Mouse (Mus musculus): ENCODE results near the gene Il20rb. TPM values are rescaled to one million over a fixed set of nuclear protein-coding genes. Genes with fewer than 3 reads are reported as not detected.

The Il20rb gene
- 3.6 and 3.8 TPM in 2 replicates for polyA plus RNA-seq (2012; rRNA removed)

DNA sequence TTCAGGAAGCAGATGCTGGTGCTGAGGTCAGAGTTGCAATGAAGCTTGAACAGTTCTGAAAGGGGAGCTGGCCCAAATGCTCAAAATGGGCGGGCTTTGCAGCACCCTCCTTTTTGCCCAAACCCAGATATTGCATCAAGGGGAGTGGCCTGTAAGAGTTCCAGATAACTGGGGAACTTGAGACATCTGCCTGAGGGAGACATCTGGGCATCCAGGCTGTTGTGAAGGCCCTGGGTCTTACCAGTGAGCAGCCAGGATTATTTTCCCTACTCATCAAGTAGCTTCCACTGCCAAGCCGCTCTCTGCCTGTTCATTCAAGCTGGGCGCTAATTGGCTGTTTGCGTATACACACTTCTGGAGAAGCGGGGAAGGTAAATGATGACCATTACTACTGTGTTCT is at the start of gene Il20rb:
Gene Il20rb, minus strand, starts transcription at position 358 of the 400 bp plus-strand sequence.

Other genes with a start within 250 kb of the Il20rb start
- gene Nck1, start 59.3 kb upstream of the Il20rb start, polyA plus RNA-seq (2012; rRNA removed), result 49.1 and 54.9 TPM in 2 replicates
- gene Slc35g2, start 84.3 kb upstream of the Il20rb start, polyA plus RNA-seq (2012; rRNA removed), result 2.8 and 3.4 TPM in 2 replicates
- 41.1 and 41.6 TPM in 2 replicates for gene Stag1, start 111.0 kb upstream of the Il20rb start, polyA plus RNA-seq (2012; rRNA removed)

All from central nervous system, embryonic 11.5 days (tissue).